Mouse (Mus musculus) layer of hippocampus, adult 2 months (tissue): ENCODE results near the gene Efcab11. TPM values are rescaled to one million over a fixed set of nuclear protein-coding genes. Genes with fewer than 3 reads are reported as not detected.

Experiments used
- DNase-seq, 2 experiments: peaks; one replicate each; pipeline ENCODE4 v3.0.0; 2022; ENCODE audit warnings: low spot score in 2 of 2
- H3K27ac ChIP-seq: fragments of 200-600 bp; 2 replicates; pipeline ENCODE4 v1.8.1; 2022
- H3K4me3 ChIP-seq: fragments of 200-600 bp; 2 replicates; pipeline ENCODE4 v1.8.1; 2022; ENCODE audit warnings: mild to moderate bottlenecking
- CTCF ChIP-seq: fragments of 200-600 bp; conservative IDR thresholded peaks from 2 replicates; pipeline ENCODE4 v1.8.1; 2022; ENCODE audit warnings: antibody characterized with exemption, mild to moderate bottlenecking, moderate library complexity
- total RNA-seq, 2 experiments: library from RNA; stranded (reverse); gene quantifications; 2 replicates each; pipeline ENCODE4 v1.2.3; 2021

Efcab11 gene
- total RNA-seq, 2 experiments from 2014 or later: 0.34 to 0.84 TPM

DNA sequence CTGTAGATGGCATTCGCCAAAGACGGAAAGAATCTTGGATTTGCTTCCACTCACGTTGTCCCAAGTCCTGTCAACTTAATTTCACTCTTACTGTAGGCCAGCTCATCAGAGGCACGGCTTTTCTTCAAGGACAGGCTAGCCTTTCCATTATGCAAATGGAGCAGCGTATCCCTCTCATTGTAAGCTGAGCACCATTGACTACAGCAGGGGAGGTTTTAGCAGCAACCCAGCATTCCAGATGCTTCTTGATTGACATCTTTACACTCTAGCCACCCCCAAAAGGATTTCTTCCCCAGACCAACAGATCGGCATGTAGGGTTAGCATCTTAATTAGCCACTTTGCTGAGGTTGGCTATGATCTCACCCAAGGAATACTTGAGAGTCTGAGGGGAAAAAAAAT is 231.8 kb downstream of the Efcab11 start:
- no peak overlapping the region for H3K27ac ChIP-seq
- no peak overlapping the region for H3K4me3 ChIP-seq
- DNase-seq: no peak
- no peak for TF ChIP-seq CTCF

- no peak for DNase-seq
- Histone ChIP-seq H3K4me3 (no peak overlapping the region), H3K27ac (no peak overlapping the region)
- no peak for TF ChIP-seq CTCF
Measured at GRCm38 (mm10) chr12:99649732-99650131, 234.5 kb downstream of the Efcab11 start.

DNA sequence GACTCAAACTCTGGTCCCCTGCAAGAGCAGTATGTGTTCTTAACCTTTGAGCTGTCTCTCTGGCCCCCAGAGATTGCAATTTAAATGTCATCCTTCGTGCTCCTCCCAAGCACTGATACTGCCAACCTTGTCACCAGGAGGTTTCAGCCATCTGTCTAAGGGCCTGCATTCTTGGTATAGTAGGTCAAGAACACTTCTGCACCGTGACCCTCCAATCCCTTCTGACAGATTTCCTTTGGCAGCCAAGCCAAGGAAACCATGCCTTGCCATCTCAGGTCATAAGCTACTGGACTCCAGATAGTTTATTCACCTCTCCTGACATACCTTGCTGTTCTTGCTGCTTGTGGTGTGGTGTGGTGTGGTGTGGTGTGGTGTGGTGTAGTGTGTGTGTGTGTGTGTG is 235.5 kb downstream of the Efcab11 start:
- TF ChIP-seq CTCF: no peak
- no peak for DNase-seq
- Histone ChIP-seq H3K27ac (no peak overlapping the region), H3K4me3 (no peak overlapping the region)

DNA sequence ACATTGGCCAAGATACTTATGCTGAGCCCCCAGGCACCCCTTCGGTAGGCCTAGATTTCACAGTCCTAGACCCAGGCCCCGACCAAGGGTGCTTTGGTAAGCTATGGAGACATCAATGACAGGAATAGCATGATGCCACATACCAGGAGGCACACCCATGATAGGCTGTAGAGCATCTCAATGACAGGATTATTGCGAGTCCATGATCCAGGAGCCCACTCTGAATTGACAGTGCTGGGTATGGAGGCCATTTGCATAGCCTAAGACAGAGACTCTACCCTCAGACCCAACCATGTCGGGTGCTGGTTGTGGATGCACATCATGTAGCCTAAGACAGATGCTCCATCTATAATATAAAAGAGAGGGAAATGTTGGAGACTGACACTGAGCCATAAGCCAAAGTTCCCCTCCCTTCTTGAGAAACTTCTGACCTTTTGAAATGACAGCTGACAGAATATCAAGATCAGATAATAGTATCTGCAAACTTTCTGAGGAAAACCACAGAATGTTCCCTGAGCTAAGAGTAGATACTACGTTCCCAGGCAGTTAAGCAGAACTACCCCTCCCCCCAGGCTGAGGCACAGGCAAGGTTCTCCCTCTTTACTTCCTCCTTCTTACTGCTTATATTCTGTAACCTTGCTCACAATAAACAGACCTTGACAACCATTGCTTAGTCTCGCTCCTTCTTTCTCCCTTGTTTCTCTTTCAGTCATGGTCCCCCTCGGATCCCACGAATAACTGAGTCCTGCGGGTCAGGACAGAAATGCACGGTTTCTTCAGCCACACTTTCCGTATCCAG is 237.5 kb downstream of the Efcab11 start:
- DNase-seq: peak in 1 of 2 experiments; percentile 16
- H3K4me3 ChIP-seq: no peak overlapping the region

GRCm38 (mm10) chr12:99645418-99645817 is 238.8 kb downstream of the Efcab11 start:
- TF ChIP-seq CTCF: no peak
- DNase-seq: peak; percentile 16 to 75
- no peak overlapping the region for H3K4me3 ChIP-seq
- H3K27ac ChIP-seq: no peak overlapping the region

More for the DNA sequence above, 237.5 kb downstream of the Efcab11 start:
- no peak for TF ChIP-seq CTCF
- no peak overlapping the region for H3K27ac ChIP-seq

GRCm38 (mm10) chr12:99644966-99645365 is 239.3 kb downstream of the Efcab11 start:
- Histone ChIP-seq H3K27ac (no peak overlapping the region), H3K4me3 (no peak overlapping the region)
- DNase-seq: no peak
- TF ChIP-seq CTCF: no peak

Other genes with a start within 250 kb of the Efcab11 start
- 10 to 100 TPM; 24.2 to 30.9 TPM for gene Tdp1, start 78 bp upstream of the Efcab11 start, total RNA-seq
- 1 to 10 TPM; 6.2 to 6.9 TPM for gene Kcnk13, start 80.1 kb upstream of the Efcab11 start, total RNA-seq
- gene Psmc1, start 225.7 kb upstream of the Efcab11 start, total RNA-seq: 100 to 1,000 TPM; 185 to 207 TPM